Mouse (Mus musculus): ENCODE results near the gene Apoo. TPM values are rescaled to one million over a fixed set of nuclear protein-coding genes. Genes with fewer than 3 reads are reported as not detected.

Gene Apoo
- 16.1 and 35.3 TPM in 2 replicates for polyA plus RNA-seq (2012; rRNA removed)

GRCm38 (mm10) chrX:94366670-94367241 lies at the start of gene Apoo, which contains the start of gene Fam90a1b:
Apoo (plus strand) TSS chrX:94367117.
Fam90a1b (minus strand) TSS chrX:94366777.

Other genes starting within 250 kb of the Apoo start
- 13.3 and 19.7 TPM in 2 replicates for gene Zfx, start 243.4 kb upstream of the Apoo start, polyA plus RNA-seq (2012; rRNA removed)
- gene Eif2s3x, start 154.3 kb upstream of the Apoo start, polyA plus RNA-seq (2012; rRNA removed): 109 and 165 TPM in 2 replicates
- gene Klhl15, start 132.5 kb upstream of the Apoo start, polyA plus RNA-seq (2012; rRNA removed): 5.5 and 5.9 TPM in 2 replicates
- gene Fam90a1b, start 340 bp upstream of the Apoo start, polyA plus RNA-seq (2012; rRNA removed): 0.05 and 0.10 TPM in 2 replicates
- 621 and 733 TPM in 2 replicates for gene Maged1, start 175.0 kb downstream of the Apoo start, polyA plus RNA-seq (2012; rRNA removed)

Data from central nervous system, embryonic 11.5 days (tissue).